19 mouse cellular contexts compared by ENCODE assay signal in the genomic region with DNA sequence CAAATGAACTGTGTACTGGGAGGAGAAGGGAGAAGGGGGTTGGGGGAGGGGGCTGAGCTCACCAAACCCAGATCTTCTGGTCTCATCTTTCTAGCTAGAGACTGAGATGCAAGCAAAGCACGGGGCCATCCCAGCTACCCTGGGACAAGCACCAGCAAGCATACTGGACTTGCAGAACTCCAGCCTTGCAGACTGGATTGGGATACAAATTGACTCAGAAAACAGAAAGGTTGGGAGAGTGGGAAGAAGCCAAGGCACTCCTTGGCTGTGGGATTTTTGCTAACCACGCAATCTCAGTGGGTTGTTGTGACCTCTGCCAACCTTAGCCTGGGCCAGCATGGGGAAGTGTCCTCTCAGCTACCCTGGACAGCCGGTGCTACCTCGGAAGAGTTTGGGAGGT. TPM values are rescaled to one million over a fixed set of nuclear protein-coding genes. Genes with fewer than 3 reads are reported as not detected.
"Had no signal": no experiment of that assay in that cellular context is flagged by ENCODE, and none has a peak within 500 bp of the region (broad histone marks: within the 10 kb centered on the region; RNA-seq: fewer than 3 reads in every experiment).

No protein-coding gene starts in this region.

- DNase-seq: retina, postnatal 1 day; right cerebral cortex, adult 18-20 months; right cerebral cortex, postnatal 14 days; right cerebral cortex, postnatal 25 days; right cerebral cortex, postnatal 4 days; spleen, adult 18-20 months; thymus, adult 18-20 months; thymus, adult 2 months; thymus, postnatal 14 days; thymus, postnatal 25 days; thymus, postnatal 36 days; thymus, postnatal 4 days had no signal

- H3K9me3 ChIP-seq: stomach, embryonic 15.5 days had no signal

- H3K27ac ChIP-seq: neural tube, embryonic 12.5 days; neural tube, embryonic 13.5 days; stomach, embryonic 15.5 days; stomach, postnatal 0 days had no signal

- H3K4me3 ChIP-seq: neural tube, embryonic 12.5 days; neural tube, embryonic 13.5 days; stomach, embryonic 15.5 days had no signal

- H3K36me3 ChIP-seq: neural tube, embryonic 12.5 days; neural tube, embryonic 13.5 days; stomach, embryonic 15.5 days had no signal

- H3K4me2 ChIP-seq: neural tube, embryonic 12.5 days; neural tube, embryonic 13.5 days; stomach, embryonic 15.5 days had no signal

- H3K9ac ChIP-seq: neural tube, embryonic 12.5 days; neural tube, embryonic 13.5 days; stomach, embryonic 15.5 days had no signal

RNA-seq across cellular contexts. Expression of gene Tlx1, which starts 3.4 kb away (rescaled TPM):
- polyA plus RNA-seq: neural tube, embryonic 14.5 days; small intestine, adult 2 months; stomach, postnatal 0 days; urinary bladder, adult 2 months had no signal
